Mouse (Mus musculus) stomach, postnatal 0 days (tissue): Measurements from ENCODE around the gene Parvb.

Experiments
- CTCF ChIP-seq: IDR thresholded peaks from 2 replicates; pipeline ENCODE4 v1.5.1; 2016; ENCODE audit warnings: antibody characterized with exemption, low read depth, mild to moderate bottlenecking, moderate library complexity
- EP300 ChIP-seq: optimal IDR thresholded peaks from 2 replicates; pipeline ENCODE3; 2016; ENCODE audit warnings: antibody characterized with exemption

DNA sequence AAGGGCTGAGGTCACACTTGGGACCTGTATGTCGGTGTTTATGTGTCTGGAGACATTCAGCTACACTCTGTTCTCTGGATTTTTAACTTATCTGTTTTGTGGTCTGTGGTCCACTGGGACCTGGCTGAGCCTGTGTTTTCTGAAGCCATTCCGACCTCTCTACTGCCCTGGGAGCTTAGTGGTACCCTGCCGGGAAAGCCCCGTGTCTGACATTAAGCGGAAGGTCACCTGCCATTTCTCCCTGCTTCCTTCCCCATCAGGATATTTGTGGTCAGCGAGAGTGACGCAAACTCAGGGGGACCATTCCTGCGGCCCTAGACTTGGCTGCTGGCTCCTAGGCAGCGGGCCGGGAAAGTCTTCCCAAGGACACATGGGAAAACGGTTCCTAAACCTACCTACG, 61.7 kb downstream of the Parvb start:
- no peak for TF ChIP-seq CTCF
- TF ChIP-seq EP300: no peak
